Mouse (Mus musculus) frontal cortex, postnatal 25 days (tissue): ENCODE results near the gene Mbnl2.
"Not testable (repeated sequence)": the region's sequence is repeated elsewhere in the genome, so short reads cannot be mapped to it uniquely, and the experiment has no call there.

ENCODE experiments used
- DNase-seq, 2 experiments: peaks; one replicate each; pipeline ENCODE4 v3.0.0; 2022; ENCODE audit warnings: low spot score in 2 of 2

The Mbnl2 gene

GRCm38 (mm10) chr14:120355742-120356440 is 80.4 kb downstream of the Mbnl2 start:
- DNase-seq = no peak

- no peak for DNase-seq
Measured at GRCm38 (mm10) chr14:120357321-120358070, 82.0 kb downstream of the Mbnl2 start.

DNA sequence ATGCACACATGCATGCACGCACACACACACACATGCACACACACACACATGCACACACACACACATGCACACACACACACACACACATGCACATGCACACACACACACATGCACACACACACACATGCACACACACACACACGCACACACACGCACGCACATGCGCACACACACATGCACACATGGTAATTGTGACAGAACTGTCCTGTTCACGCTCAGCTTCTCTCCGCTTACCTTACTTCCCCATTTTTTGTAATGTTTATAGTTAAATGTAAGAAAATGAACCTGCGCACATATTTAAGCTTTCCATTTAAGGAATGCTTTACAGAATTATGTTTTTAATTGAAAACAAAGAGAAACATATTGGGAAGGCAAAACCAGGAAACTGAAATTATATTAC is 84.1 kb downstream of the Mbnl2 start:
- DNase-seq = not testable (repeated sequence)

GRCm38 (mm10) chr14:120361121-120361520 is 85.7 kb downstream of the Mbnl2 start:
- DNase-seq = no peak

- DNase-seq = no peak
Measured at GRCm38 (mm10) chr14:120362409-120362992, 87.0 kb downstream of the Mbnl2 start.

DNA sequence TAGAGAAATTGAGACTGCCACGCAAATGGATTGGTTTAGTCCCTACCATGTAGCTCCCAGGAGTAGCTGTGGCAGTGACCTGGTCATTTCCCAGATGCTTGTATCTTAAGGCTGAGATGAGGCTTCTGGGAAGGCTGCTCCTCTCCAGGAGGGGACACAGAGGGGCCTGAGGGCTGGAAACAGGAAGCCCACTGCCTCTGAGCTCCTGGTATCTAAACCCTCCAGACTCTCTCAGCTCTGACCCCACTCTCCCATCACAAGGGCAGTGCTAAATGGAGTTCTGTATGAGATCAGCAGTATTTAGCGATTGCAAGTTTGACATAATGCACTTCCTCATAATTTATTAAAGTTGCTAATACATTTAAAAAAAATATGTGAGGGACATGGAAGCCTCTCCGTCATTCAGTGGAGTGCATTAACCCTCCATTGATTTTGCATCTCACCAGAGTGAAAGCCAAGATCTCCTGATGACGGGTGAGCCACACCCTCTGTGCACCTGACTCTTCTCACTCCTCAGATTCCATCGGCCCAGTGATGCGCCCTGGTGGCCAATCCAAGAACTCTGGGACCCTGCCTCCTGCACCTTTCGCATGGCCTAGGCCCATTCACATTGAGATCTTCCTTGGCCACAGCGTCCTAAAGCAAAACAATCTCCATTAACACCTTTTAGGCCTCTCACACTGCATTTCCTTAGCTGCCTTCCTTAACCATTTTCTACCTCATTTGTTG is 87.8 kb downstream of the Mbnl2 start:
- no peak for DNase-seq

GRCm38 (mm10) chr14:120365088-120365487 is 89.6 kb downstream of the Mbnl2 start:
- no peak for DNase-seq

DNA sequence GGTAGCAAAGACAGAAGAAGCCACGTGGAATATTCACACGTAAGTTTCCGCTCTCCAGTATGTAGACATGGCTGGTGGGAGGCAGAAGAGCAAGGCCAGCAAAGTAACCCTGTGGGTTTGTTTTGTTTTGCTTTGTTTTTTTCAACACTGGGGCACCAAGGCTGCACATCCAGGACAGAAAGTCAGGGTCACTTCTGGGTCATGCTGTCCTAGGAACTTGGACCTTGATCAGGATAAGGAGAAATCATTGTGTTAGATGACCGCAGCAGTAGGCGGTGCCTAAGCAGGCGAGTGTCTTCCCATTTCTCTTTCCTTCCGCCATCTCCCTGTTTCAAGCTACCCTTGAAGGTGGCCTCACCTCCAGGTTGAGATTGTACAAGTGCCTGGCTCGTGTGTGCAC is 91.5 kb downstream of the Mbnl2 start:
- no peak for DNase-seq

DNA sequence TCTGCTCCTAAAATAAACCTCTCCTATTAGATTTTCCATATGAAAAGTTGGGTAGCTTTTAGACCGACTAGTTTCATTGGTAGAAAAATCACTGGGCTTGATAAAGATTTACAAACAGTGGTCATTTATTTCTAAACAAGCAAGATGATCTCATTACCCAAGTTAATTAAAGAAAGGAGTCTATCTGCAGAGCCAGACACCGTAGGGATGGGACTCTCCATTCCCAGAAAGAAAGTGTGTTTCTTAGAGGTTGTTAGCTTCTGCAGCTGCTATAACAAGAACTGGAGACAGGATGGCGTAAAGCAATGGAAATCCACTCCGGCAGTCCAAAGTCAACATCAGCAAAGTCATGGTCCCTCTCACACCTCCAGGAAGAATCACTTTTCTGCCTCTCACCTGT is 92.1 kb downstream of the Mbnl2 start:
- no peak for DNase-seq

GRCm38 (mm10) chr14:120368456-120368855 is 93.0 kb downstream of the Mbnl2 start:
- DNase-seq = no peak

DNA sequence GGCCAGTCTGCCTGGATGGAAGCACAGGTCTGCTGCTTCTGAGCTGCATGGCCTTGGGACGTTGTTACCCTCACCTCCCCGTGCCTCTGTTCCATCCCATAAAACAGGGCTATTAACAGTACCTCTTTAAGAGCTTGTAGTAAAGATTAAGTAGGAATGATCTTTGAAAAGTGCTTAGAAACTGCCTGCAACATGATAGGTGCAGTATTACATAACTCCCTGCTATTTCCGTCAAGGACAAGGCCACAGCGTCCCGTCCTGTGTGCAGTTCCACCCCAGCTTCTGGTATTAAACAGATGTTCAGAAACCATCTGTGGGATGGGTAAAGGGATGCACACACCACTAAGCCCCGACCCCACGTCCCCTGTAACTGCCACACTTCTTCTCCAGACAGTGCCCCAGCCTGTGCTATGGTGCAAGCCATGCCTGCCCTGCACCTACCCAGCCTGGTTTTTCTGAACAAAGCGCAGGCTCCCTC is 93.5 kb downstream of the Mbnl2 start:
- no peak for DNase-seq

DNA sequence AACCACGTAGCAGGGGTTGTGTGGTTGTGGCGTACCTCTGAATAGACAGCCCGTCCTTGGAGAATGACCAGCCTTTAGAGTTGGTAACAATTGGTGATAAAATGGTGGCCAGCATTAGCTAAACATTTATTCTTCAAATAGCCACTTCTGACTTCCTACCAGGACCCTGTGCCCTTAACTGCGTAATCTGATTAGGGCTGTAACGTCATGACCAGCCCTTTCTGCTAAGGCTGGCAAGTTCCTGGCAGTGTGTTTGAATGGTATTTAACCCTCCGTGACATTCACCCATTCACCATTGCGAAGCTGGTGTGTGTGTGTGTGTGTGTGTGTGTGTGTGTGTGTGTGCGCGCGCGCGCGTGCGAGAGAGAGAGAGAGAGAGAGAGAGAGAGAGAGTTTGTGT is 94.6 kb downstream of the Mbnl2 start:
- no peak for DNase-seq

DNA sequence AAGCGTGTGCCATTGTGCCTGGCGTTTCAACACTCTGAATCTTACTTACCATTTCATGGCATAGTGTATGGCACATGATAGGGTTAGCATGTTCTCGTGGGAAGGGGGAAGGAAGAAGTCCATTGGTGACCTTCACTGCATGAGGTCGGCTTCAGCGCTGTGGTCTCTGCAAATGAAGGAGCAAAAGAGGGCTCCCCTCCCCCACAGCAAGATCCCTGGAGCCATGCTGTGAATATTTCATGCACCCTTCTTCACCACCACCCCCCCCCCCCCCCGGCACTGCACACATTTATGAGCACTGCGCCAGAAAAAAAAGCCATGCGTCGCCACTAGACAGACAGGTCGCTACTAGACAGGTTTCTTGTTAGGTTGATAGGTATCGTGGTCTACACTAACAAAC is 95.2 kb downstream of the Mbnl2 start:
- DNase-seq = no peak

- no peak for DNase-seq
Measured at GRCm38 (mm10) chr14:120371174-120371573, 95.7 kb downstream of the Mbnl2 start.

GRCm38 (mm10) chr14:120373026-120374024 is 97.9 kb downstream of the Mbnl2 start:
- DNase-seq = no peak

DNA sequence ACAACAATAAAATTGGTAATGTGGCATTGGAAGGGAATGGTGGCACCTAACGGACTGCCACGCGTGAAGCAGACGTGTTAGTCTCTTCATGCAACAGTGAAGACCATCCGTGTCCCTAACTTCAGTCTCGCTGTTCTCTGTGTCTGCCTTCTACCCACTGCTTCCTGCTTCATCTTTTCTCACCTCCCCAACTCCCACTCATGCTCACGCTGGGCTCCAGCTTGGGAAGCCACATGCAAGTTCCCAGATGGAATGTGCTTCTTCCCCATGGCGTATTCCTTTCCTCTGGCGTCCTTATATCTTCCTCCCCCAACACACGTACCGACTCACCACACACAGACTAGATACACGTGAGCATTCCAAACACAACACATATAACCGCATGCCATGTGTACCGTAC is 99.3 kb downstream of the Mbnl2 start:
- peak in 1 of 2 experiments; percentile 37 for DNase-seq

- no peak for DNase-seq
Measured at GRCm38 (mm10) chr14:120377192-120377591, 101.7 kb downstream of the Mbnl2 start.

DNA sequence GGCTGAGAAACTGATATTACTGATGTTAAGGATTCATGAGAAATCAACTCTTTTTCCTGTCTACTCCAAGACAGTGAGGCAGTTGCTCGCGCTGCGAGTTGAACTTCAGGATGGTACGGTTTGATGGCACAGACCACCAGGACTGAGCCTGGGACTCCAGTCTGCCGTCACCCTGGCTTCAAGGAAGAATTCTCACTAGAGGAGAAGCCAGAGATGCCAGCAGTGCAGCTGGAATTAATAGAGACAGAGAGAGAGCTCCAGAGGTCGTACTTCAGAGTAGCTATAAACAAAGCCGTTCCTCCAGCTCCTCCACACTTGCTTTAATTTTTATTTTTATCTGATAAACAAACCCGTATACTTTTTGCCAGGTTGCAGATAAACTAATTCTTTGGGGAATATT is 102.5 kb downstream of the Mbnl2 start:
- no peak for DNase-seq

- no peak for DNase-seq
Measured at GRCm38 (mm10) chr14:120379716-120380115, 104.2 kb downstream of the Mbnl2 start.

- no peak for DNase-seq
Measured at GRCm38 (mm10) chr14:120381378-120382134, 106.1 kb downstream of the Mbnl2 start.
